Mouse (Mus musculus) olfactory bulb, adult 2 months (tissue): ENCODE results near the gene Ttc13.

ENCODE experiments used
- CTCF ChIP-seq: fragments of 200-500 bp; IDR thresholded peaks from 2 replicates; pipeline ENCODE4 v1.5.1; 2012; ENCODE audit warnings: low read depth, mild to moderate bottlenecking, low read length, moderate library complexity; ENCODE audit not compliant: insufficient read depth
- POLR2A ChIP-seq: fragments of 200-500 bp; IDR thresholded peaks from 2 replicates; pipeline ENCODE4 v1.6.1; 2012; ENCODE audit warnings: mild to moderate bottlenecking, low read depth, low read length, moderate library complexity; ENCODE audit not compliant: insufficient read depth

GRCm38 (mm10) chr8:124682218-124682617 is 39.6 kb downstream of the Ttc13 start:
- TF ChIP-seq CTCF (no peak), POLR2A (no peak)
